Mouse (Mus musculus) lung, adult 2 months (tissue): Measurements from ENCODE around the gene Samd5. TPM values are rescaled to one million over a fixed set of nuclear protein-coding genes. Genes with fewer than 3 reads are reported as not detected.

Experiments
- DNase-seq: peaks from one replicate; pipeline ENCODE4 v3.0.0; 2022
- H3K4me1 ChIP-seq: fragments of 200-500 bp; 2 replicates; pipeline ENCODE4 v1.6.1; 2011; ENCODE audit warnings: low read length; ENCODE audit not compliant: control insufficient read depth, insufficient read depth
- H3K4me3 ChIP-seq: fragments of 200-500 bp; replicated peaks from 2 replicates; pipeline ENCODE3; 2011; ENCODE audit warnings: low read depth, mild to moderate bottlenecking, control low read depth, low read length; ENCODE audit errors: extremely low read depth
- CTCF ChIP-seq: fragments of 200-500 bp; IDR thresholded peaks from 2 replicates; pipeline ENCODE4 v1.5.1; 2011; ENCODE audit warnings: mild to moderate bottlenecking, low read length, control low read depth; ENCODE audit not compliant: insufficient read depth
- POLR2A ChIP-seq: fragments of 200-500 bp; IDR thresholded peaks from 2 replicates; pipeline ENCODE4 v1.6.1; 2011; ENCODE audit warnings: low read depth, mild to moderate bottlenecking, control low read depth, low read length, borderline replicate concordance; ENCODE audit errors: extremely low read depth
- WGBS: fragments of 180-500 bp; shearing (Covaris S2); methylation state at CpG from one replicate; pipeline ENCODE4 v1.1.7; 2018; 5-methylcytosine and 5-hydroxymethylcytosine counted together
- polyA plus RNA-seq: library from polyadenylated mRNA; depleted of rRNA; stranded (reverse); fragments of >200 nt; gene quantifications from 2 replicates; pipeline ENCODE4 v1.2.3, GENCODE M21; 2012

Gene Samd5
- polyA plus RNA-seq, 1 experiment, result 3.2 TPM

DNA sequence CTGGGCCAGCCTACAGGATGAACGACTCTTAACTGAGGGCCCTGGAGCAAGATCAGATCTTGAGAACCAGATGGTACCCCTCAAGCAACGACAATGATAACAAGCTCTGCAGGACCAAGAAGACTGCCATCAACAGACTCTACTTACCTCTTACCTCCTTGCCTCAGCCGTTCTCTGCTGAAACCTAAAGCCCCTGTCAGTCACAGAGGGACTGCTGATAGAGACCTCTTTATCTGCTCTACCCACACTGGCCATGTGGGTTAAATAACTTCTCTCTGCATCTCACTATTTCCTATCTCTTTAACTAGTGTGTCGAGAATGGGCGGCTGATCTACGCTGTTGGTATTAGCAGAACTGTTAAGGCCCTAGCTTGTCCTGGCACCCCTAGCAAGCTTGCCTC is 5.9 kb upstream of the Samd5 start:
- TF ChIP-seq CTCF (no peak), POLR2A (no peak)
- WGBS, result 67% methylated on average over 6 of the region's 6 CpGs
- no peak for DNase-seq
- 0 out of 2 replicates have a peak, but pooled peaks cover 2% of the 10 kb centered on the region for H3K4me1 ChIP-seq
- no peak overlapping the region for H3K4me3 ChIP-seq

GRCm38 (mm10) chr10:9679911-9680310 is 4.9 kb upstream of the Samd5 start:
- TF ChIP-seq CTCF (no peak), POLR2A (no peak)

GRCm38 (mm10) chr10:9678071-9678470 is 3.1 kb upstream of the Samd5 start:
- Histone ChIP-seq H3K4me1 (0 out of 2 replicates have a peak, but pooled peaks cover 2% of the 10 kb centered on the region), H3K4me3 (no peak overlapping the region)
- no peak for DNase-seq
- TF ChIP-seq CTCF (no peak), POLR2A (no peak)
- WGBS, result 29% methylated on average over 5 of the region's 5 CpGs

More at GRCm38 (mm10) chr10:9679911-9680310, 4.9 kb upstream of the Samd5 start:
- Histone ChIP-seq H3K4me3 (no peak overlapping the region), H3K4me1 (0 out of 2 replicates have a peak, but pooled peaks cover 2% of the 10 kb centered on the region)
- DNase-seq, result no peak
- 83% methylated on average over 5 of the region's 5 CpGs for WGBS

DNA sequence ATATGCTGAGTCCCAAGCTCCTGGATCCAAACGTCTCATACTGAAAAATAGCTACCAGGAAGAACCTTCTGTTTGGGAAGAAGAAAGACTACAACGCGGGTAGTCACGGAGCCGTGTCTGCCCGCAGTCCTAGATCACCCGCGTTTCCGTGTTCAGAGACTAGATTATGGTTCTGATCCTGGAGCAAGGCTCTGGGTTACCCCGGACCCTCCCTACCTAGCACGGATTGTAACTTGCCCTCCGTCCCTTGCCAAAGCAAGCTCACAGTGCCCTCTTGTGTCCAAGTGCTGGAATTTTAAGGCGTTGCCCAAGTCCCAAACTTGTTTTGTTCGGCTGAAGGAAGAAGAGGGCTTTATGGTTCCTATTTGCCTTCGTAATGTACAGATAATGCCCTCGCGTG is 1.9 kb upstream of the Samd5 start:
- peak; percentile 69 for DNase-seq
- peak; percentile 97 for TF ChIP-seq CTCF
- no peak for TF ChIP-seq POLR2A
- 0 out of 2 replicates have a peak, but pooled peaks cover 2% of the 10 kb centered on the region for H3K4me1 ChIP-seq
- H3K4me3 ChIP-seq, result peak overlapping the region; percentile 56
- 1% methylated on average over 17 of the region's 17 CpGs for WGBS

GRCm38 (mm10) chr10:9676418-9676786 is 1.4 kb upstream of the Samd5 start:
- no peak overlapping the region for H3K4me3 ChIP-seq
- whole genome bisulfite sequencing, result 24% methylated on average over 7 of the region's 7 CpGs
- no peak for TF ChIP-seq POLR2A
- TF ChIP-seq CTCF, result no peak
- H3K4me1 ChIP-seq, result 0 out of 2 replicates have a peak, but pooled peaks cover 2% of the 10 kb centered on the region
- no peak for DNase-seq

GRCm38 (mm10) chr10:9675550-9676417 is 776 bp upstream of the Samd5 start:
- Histone ChIP-seq H3K4me3 (peak overlapping the region; percentile 84), H3K4me1 (0 out of 2 replicates have a peak, but pooled peaks cover 2% of the 10 kb centered on the region)
- TF ChIP-seq CTCF, result no peak
- no peak for TF ChIP-seq POLR2A
- 17% methylated on average over 36 of the region's 36 CpGs for WGBS
- no peak for DNase-seq

- TF ChIP-seq CTCF, result no peak
- TF ChIP-seq POLR2A, result no peak
- H3K4me1 ChIP-seq, result 0 out of 2 replicates have a peak, but pooled peaks cover 2% of the 10 kb centered on the region
- DNase-seq, result no peak
- peak overlapping the region; percentile 46 for H3K4me3 ChIP-seq
Measured at GRCm38 (mm10) chr10:9673276-9673675, 1.7 kb downstream of the Samd5 start.

GRCm38 (mm10) chr10:9672751-9673150 is 2.3 kb downstream of the Samd5 start:
- DNase-seq, result no peak
- 93% methylated on average over 5 of the region's 5 CpGs for WGBS
- TF ChIP-seq POLR2A (no peak), CTCF (no peak)
- Histone ChIP-seq H3K4me1 (0 out of 2 replicates have a peak, but pooled peaks cover 2% of the 10 kb centered on the region), H3K4me3 (no peak overlapping the region)

- no peak for TF ChIP-seq CTCF
- no peak for DNase-seq
- Histone ChIP-seq H3K4me3 (no peak overlapping the region), H3K4me1 (no peaks in the 10 kb centered on the region)
- WGBS, result 77% methylated on average over 6 of the region's 6 CpGs
Measured at GRCm38 (mm10) chr10:9670351-9670750, 4.7 kb downstream of the Samd5 start.

GRCm38 (mm10) chr10:9668791-9669190 is 6.2 kb downstream of the Samd5 start:
- no peak for DNase-seq
- Histone ChIP-seq H3K4me1 (no peaks in the 10 kb centered on the region), H3K4me3 (no peak overlapping the region)
- WGBS, result 68% methylated on average over 4 of the region's 4 CpGs
- TF ChIP-seq CTCF (no peak), POLR2A (no peak)

DNA sequence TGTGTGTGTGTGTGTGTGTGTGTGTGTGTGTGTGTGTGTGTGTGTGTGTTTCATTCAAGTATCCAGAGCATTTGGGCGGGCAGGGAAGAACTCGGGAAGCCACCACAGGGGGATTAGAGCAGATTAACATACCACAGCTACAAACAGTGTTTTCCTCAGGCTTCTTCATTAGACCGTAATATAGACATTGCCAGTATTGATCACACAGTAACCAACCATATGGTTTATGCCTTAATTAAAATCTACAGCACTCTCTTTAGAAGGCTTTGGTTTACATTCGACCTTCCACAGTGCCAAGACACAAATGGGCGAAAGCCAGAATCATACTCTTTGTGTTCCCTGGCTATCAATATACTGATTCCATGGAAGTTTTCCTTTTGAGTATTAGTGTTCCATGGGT is 22.1 kb downstream of the Samd5 start:
- TF ChIP-seq POLR2A (no peak), CTCF (no peak)
- 87% methylated on average over 5 of the region's 5 CpGs for WGBS
- no peak for DNase-seq
- Histone ChIP-seq H3K4me3 (no peak overlapping the region), H3K4me1 (peaks cover 10% of the 10 kb centered on the region)
